Mouse (Mus musculus): ENCODE measurements around the gene Rps21. TPM values are rescaled to one million over a fixed set of nuclear protein-coding genes. Genes with fewer than 3 reads are reported as not detected.

Rps21 gene
- total RNA-seq, 2 experiments from 2014 or later: 616 to 687 TPM

Small RNAs within 50 kb of the gene (microRNA-seq; reads per million reads assigned to microRNA genes)
- not detected for gene Mir3091

Other genes starting within 250 kb of the Rps21 start
- gene Lsm14b, start 232.4 kb upstream of the Rps21 start, total RNA-seq (2021): 100 to 1,000 TPM; 199 to 202 TPM
- 100 to 1,000 TPM; 244 to 245 TPM for gene Psma7, start 214.9 kb upstream of the Rps21 start, total RNA-seq (2021)
- 10 to 100 TPM; 59.2 to 60.9 TPM for gene Ss18l1, start 214.9 kb upstream of the Rps21 start, total RNA-seq (2021)
- 10 to 100 TPM; 19.8 to 20.5 TPM for gene Mtg2, start 186.8 kb upstream of the Rps21 start, total RNA-seq (2021)
- gene Hrh3, start 152.9 kb upstream of the Rps21 start, total RNA-seq (2021): 10 to 100 TPM; 16.6 to 17.4 TPM
- gene Osbpl2, start 138.1 kb upstream of the Rps21 start, total RNA-seq (2021): 10 to 100 TPM; 61.9 to 64.5 TPM
- gene Adrm1, start 85.9 kb upstream of the Rps21 start, total RNA-seq (2021): 100 to 1,000 TPM; 117 to 118 TPM
- 1 to 10 TPM; 6.3 to 6.5 TPM for gene Lama5, start 31.5 kb upstream of the Rps21 start, total RNA-seq (2021)
- 10 to 100 TPM; 47.2 to 48.6 TPM for gene Cables2, start 16.1 kb downstream of the Rps21 start, total RNA-seq (2021)
- gene Rbbp8nl, start 32.5 kb downstream of the Rps21 start, total RNA-seq (2021): not detected
- not detected for gene Gata5, start 77.3 kb downstream of the Rps21 start, total RNA-seq (2021)
- 1 to 10 TPM; 2.4 to 2.5 TPM for gene Slco4a1, start 198.9 kb downstream of the Rps21 start, total RNA-seq (2021)
- 10 to 100 TPM; 52.1 to 54.5 TPM for gene Ntsr1, start 242.6 kb downstream of the Rps21 start, total RNA-seq (2021)

All from left cerebral cortex, postnatal 4 days (tissue).